Mouse (Mus musculus): Measurements from ENCODE around the gene Ywhag. TPM values are rescaled to one million over a fixed set of nuclear protein-coding genes. Genes with fewer than 3 reads are reported as not detected.

The Ywhag gene
- polyA plus RNA-seq, 1 experiment from 2014 or later: 89.4 TPM

DNA sequence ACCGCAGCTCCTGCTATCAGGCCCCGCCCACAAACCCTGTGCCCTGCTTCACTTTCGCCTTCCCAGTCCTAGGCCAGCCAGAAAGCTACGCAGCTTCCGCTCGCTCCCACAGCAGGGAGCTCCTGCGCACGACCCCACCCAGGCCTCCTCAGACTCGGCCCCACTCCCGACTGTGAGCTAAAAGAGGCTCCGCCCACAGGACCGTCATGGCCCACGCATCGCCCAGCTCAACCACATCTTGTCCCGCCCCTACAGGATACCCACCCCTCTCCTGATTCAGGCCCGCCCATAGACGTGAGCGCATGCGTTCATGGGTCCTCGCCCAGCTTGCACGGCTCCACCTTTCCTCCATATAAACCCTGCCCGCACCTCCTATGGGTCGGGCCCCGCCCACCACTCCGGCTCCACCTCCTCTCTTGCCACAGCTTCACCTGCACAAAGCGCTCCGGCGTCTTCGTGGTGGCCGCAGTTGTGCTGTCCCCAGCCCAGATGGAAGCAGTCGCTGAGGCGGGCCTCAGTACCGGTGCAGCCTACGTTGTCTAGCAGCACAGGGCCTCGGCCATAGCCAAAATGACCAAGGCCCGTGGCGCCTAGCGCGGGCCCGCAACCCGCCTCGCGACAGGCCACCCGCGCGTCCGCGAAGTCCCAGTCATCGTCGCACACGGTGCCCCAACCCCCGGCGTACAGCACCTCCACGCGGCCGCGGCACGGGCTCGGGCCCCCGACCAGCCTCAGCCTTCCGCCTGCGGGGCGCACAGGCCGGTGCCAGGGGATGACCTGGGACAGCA lies 28.3 kb upstream of the Ywhag start:
- peak; percentile 100 for DNase-seq (ENCODE audit: low spot score)
- Histone ChIP-seq H3K27me3 (ENCODE audit: insufficient read depth, low read length) (no peaks in the 10 kb centered on the region), H3K27ac (peak overlapping the region; percentile 97), H3K4me2 (ENCODE audit: low read length) (peak overlapping the region; percentile 97), H3K9ac (ENCODE audit: low read depth, low read length) (peak overlapping the region; percentile 89), H3K9me3 (replicated peaks; ENCODE audit: low read length) (no peaks in the 10 kb centered on the region), H3K36me3 (ENCODE audit: insufficient read depth, low read length) (no peaks in the 10 kb centered on the region), H3K4me1 (replicated peaks; ENCODE audit: insufficient read depth, low read length) (peaks cover 11% of the 10 kb centered on the region; the same call in 1 of the 2 replicates), H3K4me3 (replicated peaks; ENCODE audit: low read depth, low read length) (peak overlapping the region; percentile 55)
- ATAC-seq (replicated peaks; ENCODE audit: low FRiP score, low read depth): peak; percentile 96
- no peak; the same call in 1 of the 2 replicates for TF ChIP-seq CTCF (IDR thresholded peaks at IDR 0.05; ENCODE audit: low read depth)
- WGBS: under 1% methylated on average over 59 of the region's 64 CpGs

DNA sequence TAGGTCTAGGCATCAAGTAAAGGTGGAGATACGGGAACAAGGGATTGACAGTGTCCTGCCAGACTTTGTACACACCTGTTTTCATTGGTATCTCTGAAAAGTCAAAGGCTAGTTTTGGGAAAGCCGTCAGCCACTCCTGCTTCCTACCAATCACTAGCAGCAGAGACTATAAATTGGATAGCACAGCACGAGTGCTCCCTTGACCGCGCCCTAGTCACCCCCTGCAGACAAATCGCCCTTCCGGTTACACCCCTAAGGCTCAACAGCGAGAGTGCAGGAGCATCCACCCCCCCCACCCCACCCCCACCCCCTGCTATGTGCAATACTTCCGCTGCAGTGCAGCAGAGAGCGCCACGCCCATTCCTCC lies 27.7 kb upstream of the Ywhag start:
- DNase-seq (ENCODE audit: low spot score) (no peak), ATAC-seq (replicated peaks; ENCODE audit: low FRiP score, low read depth) (no peak)
- Histone ChIP-seq H3K36me3 (ENCODE audit: insufficient read depth, low read length) (no peaks in the 10 kb centered on the region), H3K9me3 (replicated peaks; ENCODE audit: low read length) (no peaks in the 10 kb centered on the region), H3K27me3 (ENCODE audit: insufficient read depth, low read length) (no peaks in the 10 kb centered on the region), H3K4me1 (replicated peaks; ENCODE audit: insufficient read depth, low read length) (peaks cover 12% of the 10 kb centered on the region; the same call in 1 of the 2 replicates), H3K4me3 (replicated peaks; ENCODE audit: low read depth, low read length) (peak overlapping the region; percentile 55), H3K27ac (peak overlapping the region; percentile 97), H3K4me2 (ENCODE audit: low read length) (peak overlapping the region; percentile 54), H3K9ac (ENCODE audit: low read depth, low read length) (peak overlapping the region; percentile 14; the same call in 1 of the 2 replicates)
- under 1% methylated on average over 11 of the region's 11 CpGs for WGBS
- no peak for TF ChIP-seq CTCF (IDR thresholded peaks at IDR 0.05; ENCODE audit: low read depth)

DNA sequence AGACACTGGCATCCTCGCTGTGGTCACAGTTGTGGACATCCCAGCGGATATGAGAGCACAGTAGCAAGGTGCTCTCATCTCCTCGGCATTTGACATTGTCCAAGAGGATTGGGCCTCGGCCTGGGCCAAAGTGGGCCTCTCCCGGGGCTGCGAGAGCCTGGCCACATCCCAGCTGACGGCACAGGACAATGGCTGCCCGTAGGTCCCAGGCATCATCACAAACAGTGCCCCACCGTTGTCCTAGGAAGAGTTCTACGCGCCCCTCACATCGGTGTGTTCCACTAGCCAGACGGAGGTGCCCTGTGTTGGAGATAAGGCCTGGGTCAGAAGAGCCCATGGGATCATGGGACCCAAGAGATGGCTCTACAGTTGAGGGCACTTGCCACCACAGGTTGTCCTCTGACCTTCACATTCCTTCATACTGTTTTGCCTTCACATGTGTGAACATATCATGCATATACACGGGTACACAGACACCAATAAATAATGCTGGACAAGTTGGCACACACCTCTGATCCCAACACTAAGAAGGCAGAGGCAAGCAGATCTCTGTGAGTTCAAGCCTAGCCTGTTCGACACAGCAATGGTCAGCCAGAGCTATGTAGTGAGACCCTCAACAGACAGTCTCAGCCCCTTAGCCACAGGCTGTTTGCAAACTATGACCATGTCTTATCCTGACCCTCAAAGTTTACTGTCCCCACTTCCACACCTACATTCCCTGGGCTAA lies 26.7 kb upstream of the Ywhag start:
- ATAC-seq (replicated peaks; ENCODE audit: low FRiP score, low read depth): no peak
- Histone ChIP-seq H3K4me3 (replicated peaks; ENCODE audit: low read depth, low read length) (no peak overlapping the region), H3K4me1 (replicated peaks; ENCODE audit: insufficient read depth, low read length) (peaks cover 17% of the 10 kb centered on the region; the same call in 1 of the 2 replicates), H3K9ac (ENCODE audit: low read depth, low read length) (no peak overlapping the region), H3K4me2 (ENCODE audit: low read length) (0 out of 2 replicates have a peak overlapping the region, but pooled peaks have one; percentile 54), H3K27me3 (ENCODE audit: insufficient read depth, low read length) (no peaks in the 10 kb centered on the region), H3K36me3 (ENCODE audit: insufficient read depth, low read length) (no peaks in the 10 kb centered on the region), H3K27ac (peak overlapping the region; percentile 97), H3K9me3 (replicated peaks; ENCODE audit: low read length) (no peaks in the 10 kb centered on the region)
- DNase-seq (ENCODE audit: low spot score): no peak
- WGBS: 92% methylated on average over 15 of the region's 15 CpGs
- no peak for TF ChIP-seq CTCF (IDR thresholded peaks at IDR 0.05; ENCODE audit: low read depth)

DNA sequence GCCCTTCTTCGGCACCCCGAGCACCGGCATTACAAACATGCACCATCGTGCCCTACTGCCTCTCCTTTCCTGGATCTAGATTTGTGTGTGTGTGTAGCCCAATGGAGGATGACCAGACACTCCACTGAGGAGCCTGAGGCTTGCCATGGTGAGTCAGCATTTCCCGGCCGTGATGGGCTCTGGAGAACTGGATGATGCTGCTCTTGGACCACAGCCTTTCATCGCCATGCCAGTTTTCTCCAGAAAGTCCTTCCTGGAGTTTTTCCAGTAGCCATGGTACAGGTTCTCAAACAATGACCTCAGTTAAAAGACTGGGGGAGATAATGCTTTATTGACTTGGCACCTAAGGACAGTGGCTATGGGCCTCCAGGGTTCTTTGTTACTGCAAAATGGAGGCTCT lies 25.5 kb upstream of the Ywhag start:
- Histone ChIP-seq H3K4me1 (replicated peaks; ENCODE audit: insufficient read depth, low read length) (peaks cover 17% of the 10 kb centered on the region; the same call in 1 of the 2 replicates), H3K4me2 (ENCODE audit: low read length) (no peak overlapping the region), H3K9me3 (replicated peaks; ENCODE audit: low read length) (no peaks in the 10 kb centered on the region), H3K27me3 (ENCODE audit: insufficient read depth, low read length) (no peaks in the 10 kb centered on the region), H3K9ac (ENCODE audit: low read depth, low read length) (no peak overlapping the region), H3K27ac (no peak overlapping the region), H3K36me3 (ENCODE audit: insufficient read depth, low read length) (no peaks in the 10 kb centered on the region), H3K4me3 (replicated peaks; ENCODE audit: low read depth, low read length) (no peak overlapping the region)
- TF ChIP-seq CTCF (IDR thresholded peaks at IDR 0.05; ENCODE audit: low read depth): no peak
- WGBS: 94% methylated on average over 7 of the region's 7 CpGs
- ATAC-seq (replicated peaks; ENCODE audit: low FRiP score, low read depth): no peak
- DNase-seq (ENCODE audit: low spot score): no peak

DNA sequence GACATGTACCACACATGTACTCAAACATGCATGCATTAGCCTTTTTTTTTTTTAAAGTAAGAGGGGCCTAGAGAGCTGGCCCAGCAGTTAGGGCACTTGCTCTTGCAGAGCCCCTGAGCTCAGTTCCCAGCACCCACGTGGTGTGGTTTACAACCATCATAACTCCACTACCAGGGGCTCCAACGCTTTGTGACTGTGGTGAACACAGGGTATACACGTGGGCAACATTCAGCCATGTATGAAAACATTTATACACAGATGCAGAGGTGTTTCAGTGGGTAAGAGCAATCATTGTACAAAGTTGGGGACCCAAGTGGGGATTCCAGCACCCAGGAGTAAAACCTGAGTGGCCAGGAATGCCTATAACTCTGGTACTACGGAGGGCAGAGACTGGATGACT lies 24.0 kb upstream of the Ywhag start:
- peaks cover 17% of the 10 kb centered on the region; the same call in 1 of the 2 replicates for H3K4me1 ChIP-seq (replicated peaks; ENCODE audit: insufficient read depth, low read length)
- no peak overlapping the region for H3K9ac ChIP-seq (ENCODE audit: low read depth, low read length)
- H3K9me3 ChIP-seq (replicated peaks; ENCODE audit: low read length): no peaks in the 10 kb centered on the region
- no peak for TF ChIP-seq CTCF (IDR thresholded peaks at IDR 0.05; ENCODE audit: low read depth)
- no peaks in the 10 kb centered on the region for H3K27me3 ChIP-seq (ENCODE audit: insufficient read depth, low read length)
- no peak overlapping the region for H3K4me3 ChIP-seq (replicated peaks; ENCODE audit: low read depth, low read length)
- H3K36me3 ChIP-seq (ENCODE audit: insufficient read depth, low read length): no peaks in the 10 kb centered on the region
- no peak overlapping the region for H3K4me2 ChIP-seq (ENCODE audit: low read length)
- H3K27ac ChIP-seq: peak overlapping the region; percentile 93
- DNase-seq (ENCODE audit: low spot score) (no peak), ATAC-seq (replicated peaks; ENCODE audit: low FRiP score, low read depth) (no peak)
- WGBS: 90% methylated on average over 4 of the region's 4 CpGs

DNA sequence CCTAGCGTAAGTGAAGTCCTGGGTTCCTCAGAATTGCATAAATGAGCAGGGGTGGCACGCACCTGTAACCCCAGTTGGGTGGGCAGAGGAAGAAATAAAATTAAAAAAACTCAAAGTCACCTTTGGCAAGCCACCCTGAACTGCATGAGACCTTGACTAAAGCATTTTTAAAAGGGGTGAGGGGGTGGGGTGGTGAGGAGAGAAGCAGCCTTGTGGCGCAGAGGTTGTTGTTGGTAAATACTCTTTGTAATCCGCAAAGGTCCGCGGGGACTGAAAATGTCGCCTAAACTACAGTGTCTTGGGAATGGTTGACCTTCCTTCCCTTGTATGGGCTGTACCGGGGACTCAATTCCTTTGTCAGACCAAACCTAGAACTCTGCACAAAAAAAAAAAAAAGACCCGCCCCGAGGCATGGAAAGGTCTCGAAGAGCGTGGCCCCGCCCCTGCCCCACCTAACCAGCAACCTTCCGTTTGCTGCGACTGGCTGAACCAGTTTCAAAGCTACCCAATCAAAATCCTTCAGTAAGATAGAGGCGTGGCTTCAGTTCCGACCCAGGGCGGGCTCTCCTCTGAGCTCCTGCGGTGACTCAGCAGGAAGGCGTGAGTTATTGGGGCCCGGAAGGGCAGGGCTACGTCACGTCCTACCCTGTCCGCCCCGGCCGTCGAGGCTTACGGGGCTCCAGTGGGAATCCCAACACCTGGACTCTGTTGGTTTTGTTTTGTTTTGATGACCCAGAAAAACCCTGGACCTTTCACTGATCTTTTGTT lies 23.0 kb upstream of the Ywhag start:
- peak overlapping the region; percentile 9; the same call in 1 of the 2 replicates for H3K4me3 ChIP-seq (replicated peaks; ENCODE audit: low read depth, low read length)
- WGBS: 6% methylated on average over 28 of the region's 28 CpGs
- ATAC-seq (replicated peaks; ENCODE audit: low FRiP score, low read depth): peak; percentile 87
- peak overlapping the region; percentile 27; the same call in 1 of the 2 replicates for H3K9ac ChIP-seq (ENCODE audit: low read depth, low read length)
- H3K4me2 ChIP-seq (ENCODE audit: low read length): peak overlapping the region; percentile 50
- peak overlapping the region; percentile 93 for H3K27ac ChIP-seq
- DNase-seq (ENCODE audit: low spot score): peak; percentile 100
- peaks cover 13% of the 10 kb centered on the region; the same call in 1 of the 2 replicates for H3K4me1 ChIP-seq (replicated peaks; ENCODE audit: insufficient read depth, low read length)
- H3K27me3 ChIP-seq (ENCODE audit: insufficient read depth, low read length): no peaks in the 10 kb centered on the region
- no peak for TF ChIP-seq CTCF (IDR thresholded peaks at IDR 0.05; ENCODE audit: low read depth)
- H3K9me3 ChIP-seq (replicated peaks; ENCODE audit: low read length): no peaks in the 10 kb centered on the region
- H3K36me3 ChIP-seq (ENCODE audit: insufficient read depth, low read length): no peaks in the 10 kb centered on the region

All from kidney, postnatal 0 days (tissue).